Mouse (Mus musculus): ENCODE measurements at regions not wholly inside any gene's neighbourhood (a gene's known extent, or its start where the extent isn't known, plus 50 kb on each side); places are given as distances from the start of the nearest gene placed in this dataset.

DNA sequence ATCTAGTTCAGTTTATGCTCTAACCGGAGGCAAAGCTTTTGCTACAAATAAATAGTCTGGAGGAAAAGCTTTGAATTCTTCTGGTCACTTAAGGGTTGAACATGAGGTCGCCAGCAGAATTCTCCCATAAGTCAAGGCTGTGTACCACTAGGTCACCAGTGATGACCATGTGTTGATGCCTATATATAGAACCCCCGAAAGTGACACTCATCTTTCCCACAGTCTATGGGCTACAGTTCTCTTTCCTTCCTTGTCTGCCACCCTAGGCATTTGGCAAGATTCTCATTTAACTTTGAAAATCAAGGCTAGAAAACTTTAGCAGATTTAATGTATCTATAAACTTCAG is 63.9 kb upstream of the Gm21897 start:
- TF ChIP-seq CTCF (conservative IDR thresholded peaks at IDR 0.05; ENCODE audit: low read length) (no peak), POU5F1 (IDR thresholded peaks at IDR 0.05; ENCODE audit: borderline replicate concordance, low read length) (no peak), NANOG (IDR thresholded peaks at IDR 0.05; ENCODE audit: borderline replicate concordance, low read length) (no peak)
